Mouse (Mus musculus): ENCODE measurements at regions not wholly inside any gene's neighbourhood (a gene's known extent, or its start where the extent isn't known, plus 50 kb on each side); places are given as distances from the start of the nearest gene placed in this dataset.

GRCm38 (mm10) chr9:31684812-31685188, 220.5 kb upstream of the Tmem45b start:
- TF ChIP-seq CTCF (IDR thresholded peaks at IDR 0.05; ENCODE audit: extremely low read depth, insufficient read depth, low read length) (no peak), POLR2A (IDR thresholded peaks at IDR 0.05; ENCODE audit: extremely low read depth, insufficient read depth, low read length) (no peak)
